Mouse (Mus musculus): ENCODE data around the gene Deup1. TPM values are rescaled to one million over a fixed set of nuclear protein-coding genes. Genes with fewer than 3 reads are reported as not detected.
"Not testable (repeated sequence)": the region's sequence is repeated elsewhere in the genome, so short reads cannot be mapped to it uniquely, and the experiment has no call there.

Gene Deup1
- polyA plus RNA-seq, 1 experiment = 0.25 TPM

DNA sequence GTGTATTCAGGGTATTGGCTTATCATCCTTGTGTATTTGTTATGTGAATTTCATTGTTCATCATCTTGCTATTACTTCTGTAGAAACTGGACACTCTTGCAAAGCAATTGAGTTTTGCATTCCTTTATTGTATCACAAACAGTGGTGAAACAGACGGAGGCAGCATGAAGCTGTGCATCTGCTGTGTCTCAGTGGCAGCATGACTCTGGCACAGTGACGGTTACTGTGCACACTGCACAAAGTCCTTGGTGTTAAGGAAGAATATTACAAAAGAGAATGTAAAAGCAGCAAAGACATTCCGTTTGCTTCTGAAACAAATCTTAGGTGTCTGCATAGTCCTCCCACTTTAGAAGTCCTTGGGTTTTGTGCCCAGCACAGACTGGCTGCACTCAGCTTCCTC, 67.3 kb downstream of the Deup1 start:
- Histone ChIP-seq H3K27ac (ENCODE audit: insufficient read depth, low read length) (no peak overlapping the region), H3K4me1 (ENCODE audit: control insufficient read depth, insufficient read depth, low read length) (no peaks in the 10 kb centered on the region), H3K27me3 (ENCODE audit: control insufficient read depth, insufficient read depth, low read length) (no peaks in the 10 kb centered on the region; the same call in 1 of the 2 replicates), H3K4me3 (replicated peaks; ENCODE audit: insufficient read depth, low read depth, low read length) (no peak overlapping the region)
- no peak for DNase-seq
- no peak for TF ChIP-seq POLR2A (IDR thresholded peaks at IDR 0.05; ENCODE audit: borderline replicate concordance, insufficient read depth, low read length)
- TF ChIP-seq CTCF (IDR thresholded peaks at IDR 0.05; ENCODE audit: borderline replicate concordance, insufficient read depth, low read depth, low read length) = no peak
- 58% methylated on average over 3 of the region's 3 CpGs for WGBS

DNA sequence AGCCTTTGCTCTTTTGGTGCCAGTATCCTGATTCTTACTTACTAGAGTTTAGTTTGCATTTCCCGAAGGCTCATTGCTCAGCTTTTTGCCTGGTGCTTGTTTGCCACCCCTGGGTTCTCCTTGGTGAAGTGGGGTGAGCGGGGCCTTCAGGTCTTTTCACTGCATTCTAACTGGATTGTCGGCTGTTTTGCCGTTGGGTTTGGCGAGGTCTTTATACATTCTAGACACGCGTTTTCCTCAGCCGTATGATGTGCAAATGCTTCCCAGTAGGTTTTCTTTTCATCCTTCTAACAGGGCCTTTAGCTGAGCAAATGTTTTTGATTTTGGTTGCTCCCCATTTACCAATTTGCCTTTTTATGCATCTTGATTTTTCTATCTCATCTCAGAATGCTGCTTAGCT, 74.4 kb downstream of the Deup1 start:
- 70% methylated on average over 8 of the region's 8 CpGs for WGBS
- Histone ChIP-seq H3K27ac (ENCODE audit: insufficient read depth, low read length) (no peak overlapping the region), H3K4me3 (replicated peaks; ENCODE audit: insufficient read depth, low read depth, low read length) (no peak overlapping the region), H3K27me3 (ENCODE audit: control insufficient read depth, insufficient read depth, low read length) (no peaks in the 10 kb centered on the region; the same call in 1 of the 2 replicates), H3K4me1 (ENCODE audit: control insufficient read depth, insufficient read depth, low read length) (no peaks in the 10 kb centered on the region)
- no peak for DNase-seq
- TF ChIP-seq CTCF (IDR thresholded peaks at IDR 0.05; ENCODE audit: borderline replicate concordance, insufficient read depth, low read depth, low read length) (no peak), POLR2A (IDR thresholded peaks at IDR 0.05; ENCODE audit: borderline replicate concordance, insufficient read depth, low read length) (no peak)

DNA sequence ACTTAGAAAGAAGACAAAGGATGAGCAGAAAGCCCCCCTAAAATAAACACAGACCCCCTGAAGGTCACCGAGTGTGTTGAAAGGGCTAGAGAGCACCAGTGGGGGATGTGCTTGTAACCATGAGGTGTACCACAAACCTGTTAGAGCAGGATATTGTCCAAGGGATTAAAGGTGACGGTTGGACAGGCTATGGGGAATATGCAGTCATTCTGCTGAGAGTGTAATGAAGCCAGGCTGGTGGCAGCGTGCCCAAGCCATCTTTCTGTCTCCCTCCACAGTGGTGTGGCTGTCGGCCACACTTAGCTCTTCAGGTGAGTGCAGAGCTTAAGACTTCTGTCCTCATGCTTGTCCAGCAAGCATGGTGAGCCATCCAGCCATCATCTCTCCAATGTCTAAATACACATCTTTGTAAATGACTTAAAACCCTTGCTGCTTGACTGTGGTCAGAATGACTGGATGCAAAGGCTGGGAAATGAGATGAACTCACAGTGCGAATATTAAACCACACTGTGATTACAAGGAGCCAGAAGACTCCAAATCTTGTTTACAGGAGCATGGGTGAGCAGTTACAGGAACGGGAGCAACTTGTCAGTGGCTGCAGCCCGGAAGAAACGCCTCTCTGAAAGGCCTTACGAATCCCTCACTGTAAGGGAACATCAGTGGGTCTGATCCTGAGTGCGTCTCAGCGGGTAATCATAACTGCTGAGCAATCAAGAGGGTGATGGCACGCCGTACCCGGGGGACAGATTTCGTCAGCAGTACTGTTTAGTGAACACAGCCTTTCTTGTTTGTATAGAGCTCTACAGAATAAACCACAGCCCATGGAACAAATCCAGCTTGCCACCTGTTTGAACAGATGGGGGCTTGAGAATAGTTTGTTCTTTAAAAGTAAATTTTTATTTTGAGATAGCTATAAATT, 75.5 kb downstream of the Deup1 start:
- H3K4me1 ChIP-seq (ENCODE audit: control insufficient read depth, insufficient read depth, low read length) = no peaks in the 10 kb centered on the region
- TF ChIP-seq POLR2A (IDR thresholded peaks at IDR 0.05; ENCODE audit: borderline replicate concordance, insufficient read depth, low read length) = no peak
- TF ChIP-seq CTCF (IDR thresholded peaks at IDR 0.05; ENCODE audit: borderline replicate concordance, insufficient read depth, low read depth, low read length) = no peak
- no peak overlapping the region for H3K4me3 ChIP-seq (replicated peaks; ENCODE audit: insufficient read depth, low read depth, low read length)
- 16% methylated on average over 15 of the region's 15 CpGs for WGBS
- no peak overlapping the region for H3K27ac ChIP-seq (ENCODE audit: insufficient read depth, low read length)
- DNase-seq = no peak
- H3K27me3 ChIP-seq (ENCODE audit: control insufficient read depth, insufficient read depth, low read length) = no peaks in the 10 kb centered on the region

DNA sequence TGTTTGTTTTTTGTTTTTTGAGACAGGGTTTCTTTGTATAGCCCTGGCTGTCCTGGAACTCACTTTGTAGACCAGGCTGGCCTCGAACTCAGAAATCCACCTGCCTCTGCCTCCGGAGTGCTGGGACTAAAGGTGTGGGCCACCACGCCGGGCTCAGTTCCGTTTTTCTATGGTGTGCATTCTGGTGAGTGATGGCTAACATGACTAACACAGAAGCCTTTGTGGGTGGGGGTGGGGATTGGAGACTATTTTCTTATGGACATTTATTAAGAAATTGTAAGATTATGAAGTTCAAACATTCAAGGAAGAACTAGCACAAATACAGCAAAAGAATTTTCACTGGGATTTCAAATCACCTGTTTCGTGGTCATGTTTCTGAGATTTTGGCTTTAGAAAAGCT, 76.7 kb downstream of the Deup1 start:
- 90% methylated on average over 6 of the region's 6 CpGs for WGBS
- H3K4me3 ChIP-seq (replicated peaks; ENCODE audit: insufficient read depth, low read depth, low read length); H3K4me1 ChIP-seq (ENCODE audit: control insufficient read depth, insufficient read depth, low read length): not testable (repeated sequence)

DNA sequence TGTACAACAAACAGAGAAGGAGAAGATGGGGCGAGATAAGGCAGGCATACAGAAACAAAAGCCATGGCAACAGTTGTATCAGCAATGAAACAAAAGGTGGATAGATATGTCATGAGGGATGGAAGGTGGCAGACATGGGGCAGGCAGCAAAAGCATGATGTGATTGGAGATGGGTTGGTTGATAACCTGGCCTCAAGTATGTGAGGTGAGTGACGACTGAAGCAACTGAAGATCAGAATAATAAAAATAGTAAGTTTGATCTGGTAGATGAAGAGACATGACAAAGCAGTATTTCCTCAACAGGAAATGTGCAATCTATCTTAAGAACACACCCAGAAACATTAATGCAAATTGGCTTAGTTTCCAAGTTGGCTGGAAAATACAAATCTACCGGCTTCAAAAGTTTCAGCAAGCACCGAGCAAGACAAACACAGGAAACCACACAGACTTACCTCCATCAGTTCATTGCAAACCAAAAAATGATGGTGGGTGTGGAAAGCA, 77.2 kb downstream of the Deup1 start:
- no peaks in the 10 kb centered on the region for H3K27me3 ChIP-seq (ENCODE audit: control insufficient read depth, insufficient read depth, low read length)
- H3K4me3 ChIP-seq (replicated peaks; ENCODE audit: insufficient read depth, low read depth, low read length) = no peak overlapping the region
- no peak overlapping the region for H3K27ac ChIP-seq (ENCODE audit: insufficient read depth, low read length)
- TF ChIP-seq POLR2A (IDR thresholded peaks at IDR 0.05; ENCODE audit: borderline replicate concordance, insufficient read depth, low read length) (no peak), CTCF (IDR thresholded peaks at IDR 0.05; ENCODE audit: borderline replicate concordance, insufficient read depth, low read depth, low read length) (no peak)
- WGBS = 92% methylated on average over 4 of the region's 4 CpGs
- DNase-seq = no peak
- no peaks in the 10 kb centered on the region for H3K4me1 ChIP-seq (ENCODE audit: control insufficient read depth, insufficient read depth, low read length)

More for the DNA sequence above, 76.7 kb downstream of the Deup1 start:
- H3K27ac ChIP-seq (ENCODE audit: insufficient read depth, low read length); H3K27me3 ChIP-seq (ENCODE audit: control insufficient read depth, insufficient read depth, low read length); DNase-seq: not testable (repeated sequence)

DNA sequence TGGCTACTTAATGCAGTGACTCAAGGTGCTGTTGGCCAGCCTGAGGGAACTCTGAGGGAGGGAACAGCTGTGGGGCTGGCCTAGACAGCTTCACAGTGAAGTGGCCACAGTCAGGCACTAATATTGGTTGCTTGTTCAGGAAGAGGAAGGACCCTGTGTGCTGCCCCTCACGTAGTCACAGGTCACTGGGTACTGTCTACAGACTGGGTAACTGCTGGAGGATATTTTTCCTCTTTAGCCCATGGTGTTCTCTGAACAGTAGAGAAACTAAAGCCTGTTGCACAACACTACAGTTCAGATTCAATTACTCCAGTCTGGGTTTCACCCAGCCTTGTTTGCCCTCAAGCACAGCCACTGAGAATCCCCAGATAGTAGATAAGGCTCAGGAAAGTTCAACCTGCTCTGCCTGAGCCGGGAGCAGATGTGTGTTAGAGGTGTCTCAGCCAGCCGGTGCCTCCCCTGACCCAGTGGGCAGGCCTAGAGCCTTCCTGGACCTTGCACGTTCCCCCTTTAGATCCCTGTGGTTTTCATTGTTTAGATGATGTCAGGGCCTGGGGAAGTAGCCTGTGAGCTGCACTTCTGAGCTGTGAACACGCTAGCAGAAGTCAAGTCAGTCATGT, 85.9 kb downstream of the Deup1 start:
- DNase-seq = no peak
- no peak overlapping the region for H3K4me3 ChIP-seq (replicated peaks; ENCODE audit: insufficient read depth, low read depth, low read length)
- H3K27me3 ChIP-seq (ENCODE audit: control insufficient read depth, insufficient read depth, low read length) = no peaks in the 10 kb centered on the region
- no peaks in the 10 kb centered on the region for H3K4me1 ChIP-seq (ENCODE audit: control insufficient read depth, insufficient read depth, low read length)
- WGBS = 82% methylated on average over 5 of the region's 5 CpGs
- TF ChIP-seq CTCF (IDR thresholded peaks at IDR 0.05; ENCODE audit: borderline replicate concordance, insufficient read depth, low read depth, low read length) (no peak), POLR2A (IDR thresholded peaks at IDR 0.05; ENCODE audit: borderline replicate concordance, insufficient read depth, low read length) (no peak)
- no peak overlapping the region for H3K27ac ChIP-seq (ENCODE audit: insufficient read depth, low read length)

DNA sequence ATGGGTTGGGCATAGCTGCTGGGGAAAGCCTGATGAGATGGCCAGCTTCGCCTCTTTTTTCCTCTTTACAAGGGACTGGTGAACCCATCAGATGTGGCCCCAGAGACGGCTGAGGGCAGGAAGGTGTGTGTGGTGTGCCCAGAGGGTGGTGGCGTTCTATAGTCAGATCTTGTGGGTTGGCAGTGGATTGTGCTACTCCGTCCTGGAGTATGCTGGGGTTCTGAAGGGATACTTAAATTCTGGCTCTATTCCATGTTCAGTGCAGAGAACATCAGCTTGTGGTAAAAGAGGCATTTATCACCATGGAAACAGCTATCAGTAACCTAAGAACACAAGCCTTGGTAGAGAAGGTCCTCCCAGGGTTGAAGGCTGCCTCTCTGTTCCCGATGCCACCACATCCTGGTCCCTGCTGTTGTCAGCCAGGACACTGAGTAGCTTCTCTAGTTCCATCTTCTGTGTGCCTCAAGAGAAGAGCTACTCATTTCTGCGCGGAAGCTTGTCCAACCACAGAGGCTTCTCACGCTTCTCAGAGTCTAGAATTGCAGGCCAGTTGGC, 88.7 kb downstream of the Deup1 start:
- no peaks in the 10 kb centered on the region for H3K27me3 ChIP-seq (ENCODE audit: control insufficient read depth, insufficient read depth, low read length)
- no peaks in the 10 kb centered on the region for H3K4me1 ChIP-seq (ENCODE audit: control insufficient read depth, insufficient read depth, low read length)
- no peak overlapping the region for H3K27ac ChIP-seq (ENCODE audit: insufficient read depth, low read length)
- 85% methylated on average over 8 of the region's 8 CpGs for WGBS
- no peak for TF ChIP-seq POLR2A (IDR thresholded peaks at IDR 0.05; ENCODE audit: borderline replicate concordance, insufficient read depth, low read length)
- TF ChIP-seq CTCF (IDR thresholded peaks at IDR 0.05; ENCODE audit: borderline replicate concordance, insufficient read depth, low read depth, low read length) = no peak
- DNase-seq = no peak
- H3K4me3 ChIP-seq (replicated peaks; ENCODE audit: insufficient read depth, low read depth, low read length) = no peak overlapping the region
